Mouse (Mus musculus) kidney, adult 8-10 months (tissue): ENCODE results near the gene 1300017J02Rik.
"Not testable (repeated sequence)": the region's sequence is repeated elsewhere in the genome, so short reads cannot be mapped to it uniquely, and the experiment has no call there.

Experiments used
- DNase-seq, 2 experiments: peaks; one replicate each; pipeline ENCODE4 v3.0.0; 2022

The 1300017J02Rik gene

GRCm38 (mm10) chr9:103304927-103305326 lies at the start of gene 1300017J02Rik, which contains the start of gene Topbp1:
Gene 1300017J02Rik, minus strand, starts transcription at chr9:103305082.
Gene Topbp1, plus strand, starts transcription at chr9:103305215.
- peak; percentile 86 to 88 for DNase-seq

DNA sequence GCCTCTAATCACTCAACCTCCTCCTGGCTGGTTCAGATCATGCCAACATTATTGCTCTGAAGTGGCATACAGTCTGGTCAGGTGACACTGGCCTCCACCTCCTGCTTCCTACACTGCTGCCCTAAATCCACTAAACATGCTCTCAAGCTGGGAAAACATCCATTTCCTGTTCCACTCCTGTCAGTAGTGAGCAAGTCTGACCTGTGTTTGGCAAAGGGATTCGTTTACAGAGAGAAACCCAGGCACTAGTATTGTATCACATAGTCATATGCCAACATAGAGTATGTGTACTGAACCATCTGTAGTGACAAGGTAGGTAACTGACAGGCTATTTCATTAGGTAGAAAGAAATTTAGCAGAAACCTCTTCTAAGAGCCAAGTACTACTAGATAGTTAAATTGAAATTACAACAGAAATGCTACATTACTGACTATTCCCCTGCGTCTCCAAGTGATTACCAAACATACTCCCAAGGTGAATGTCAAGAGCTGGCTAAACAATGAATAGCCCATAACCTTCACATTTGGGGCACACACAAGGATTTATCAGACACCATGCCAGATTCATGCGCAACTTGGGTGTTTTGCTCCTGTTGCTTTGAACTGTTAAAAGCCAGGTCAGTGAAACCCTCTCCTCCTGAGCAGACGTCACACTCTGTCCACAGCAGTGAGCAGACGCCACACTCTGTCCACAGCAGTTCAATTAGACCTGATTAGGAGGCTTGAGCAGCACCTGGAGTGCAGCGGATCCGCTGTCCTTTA lies 48.8 kb upstream of the 1300017J02Rik start:
- DNase-seq = not testable (repeated sequence)

DNA sequence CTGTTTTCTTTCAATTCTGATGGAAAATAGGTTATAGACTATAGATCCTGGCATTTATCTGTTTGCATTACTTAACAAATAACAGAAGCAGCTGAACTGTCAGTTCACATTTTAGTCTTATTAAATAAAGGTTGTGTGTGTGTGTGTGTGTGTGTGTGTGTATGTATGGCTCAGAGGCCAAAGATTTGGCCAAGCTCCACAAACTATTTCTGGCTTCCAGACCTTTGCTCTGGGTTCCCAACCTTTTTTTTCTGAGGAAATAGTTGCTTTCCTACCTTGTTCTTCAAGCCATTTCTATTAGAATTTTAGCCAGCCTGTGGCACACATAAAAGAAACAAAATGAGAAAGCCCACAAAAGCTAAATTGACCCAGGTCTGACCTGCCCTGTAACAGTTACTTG lies 43.9 kb upstream of the 1300017J02Rik start:
- DNase-seq = no peak

- no peak for DNase-seq
Observed at GRCm38 (mm10) chr9:103347996-103348490, 43.2 kb upstream of the 1300017J02Rik start.

- no peak for DNase-seq
Observed at GRCm38 (mm10) chr9:103347045-103347444, 42.2 kb upstream of the 1300017J02Rik start.

DNA sequence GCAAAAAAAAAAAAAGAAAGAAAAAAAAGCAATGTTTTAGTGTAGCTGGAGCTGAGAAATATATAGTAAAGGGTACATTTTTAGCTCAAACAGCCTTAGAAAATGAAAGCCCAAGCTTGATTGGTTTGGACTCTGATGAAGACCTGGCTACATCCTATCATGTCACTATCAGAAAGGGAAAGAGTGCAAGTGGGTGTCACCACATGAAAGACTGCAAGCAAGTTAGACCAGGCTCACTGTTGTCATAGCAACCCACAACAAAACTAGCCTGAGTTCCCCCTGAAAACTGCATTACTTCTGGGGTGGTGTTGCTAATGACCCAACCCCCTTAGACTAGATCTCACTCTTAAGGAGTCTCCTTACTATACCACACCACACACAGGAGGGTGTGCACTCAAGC lies 32.0 kb upstream of the 1300017J02Rik start:
- DNase-seq = no peak

GRCm38 (mm10) chr9:103332663-103333062 lies 27.8 kb upstream of the 1300017J02Rik start:
- no peak for DNase-seq

- no peak for DNase-seq
Observed at GRCm38 (mm10) chr9:103326449-103326848, 21.6 kb upstream of the 1300017J02Rik start.

DNA sequence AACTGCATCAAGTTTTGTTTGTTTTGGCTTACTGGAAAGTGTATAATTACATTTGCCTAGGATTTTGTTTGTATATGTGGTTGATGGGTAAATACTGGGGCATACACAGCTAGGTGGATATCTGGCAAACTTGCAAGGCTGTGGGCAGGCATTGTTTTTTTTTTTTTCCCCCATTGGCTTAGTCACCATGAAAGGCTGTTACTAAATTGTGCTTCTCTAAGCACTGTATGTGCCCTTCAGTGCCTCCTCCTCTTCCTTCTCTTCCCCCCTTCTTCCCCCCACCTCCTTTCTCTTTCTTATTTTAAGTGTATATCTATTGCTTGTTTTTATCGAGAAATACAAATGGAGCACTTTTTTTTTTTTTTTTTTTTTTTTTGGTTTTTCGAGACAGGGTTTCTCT lies 19.8 kb upstream of the 1300017J02Rik start:
- no peak for DNase-seq

DNA sequence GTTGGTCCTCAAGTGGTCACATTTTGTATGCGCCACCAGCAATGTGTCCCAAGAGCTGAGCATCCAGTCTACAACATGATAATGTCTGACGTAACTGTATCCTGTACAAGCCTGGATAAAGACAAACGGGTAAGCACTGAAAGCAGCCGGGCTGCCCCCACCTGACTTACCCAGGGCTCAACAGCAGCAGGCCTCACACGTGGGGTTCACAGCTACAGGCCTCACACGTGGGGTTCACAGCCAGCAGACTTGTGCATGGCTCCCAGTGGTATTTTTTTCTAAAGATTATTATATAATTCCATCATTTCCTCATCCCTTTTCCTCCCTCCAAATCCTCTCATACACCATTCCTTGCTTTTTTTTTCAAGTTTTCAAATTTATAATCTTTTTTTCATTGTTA lies 5.0 kb upstream of the 1300017J02Rik start:
- DNase-seq = no peak

DNA sequence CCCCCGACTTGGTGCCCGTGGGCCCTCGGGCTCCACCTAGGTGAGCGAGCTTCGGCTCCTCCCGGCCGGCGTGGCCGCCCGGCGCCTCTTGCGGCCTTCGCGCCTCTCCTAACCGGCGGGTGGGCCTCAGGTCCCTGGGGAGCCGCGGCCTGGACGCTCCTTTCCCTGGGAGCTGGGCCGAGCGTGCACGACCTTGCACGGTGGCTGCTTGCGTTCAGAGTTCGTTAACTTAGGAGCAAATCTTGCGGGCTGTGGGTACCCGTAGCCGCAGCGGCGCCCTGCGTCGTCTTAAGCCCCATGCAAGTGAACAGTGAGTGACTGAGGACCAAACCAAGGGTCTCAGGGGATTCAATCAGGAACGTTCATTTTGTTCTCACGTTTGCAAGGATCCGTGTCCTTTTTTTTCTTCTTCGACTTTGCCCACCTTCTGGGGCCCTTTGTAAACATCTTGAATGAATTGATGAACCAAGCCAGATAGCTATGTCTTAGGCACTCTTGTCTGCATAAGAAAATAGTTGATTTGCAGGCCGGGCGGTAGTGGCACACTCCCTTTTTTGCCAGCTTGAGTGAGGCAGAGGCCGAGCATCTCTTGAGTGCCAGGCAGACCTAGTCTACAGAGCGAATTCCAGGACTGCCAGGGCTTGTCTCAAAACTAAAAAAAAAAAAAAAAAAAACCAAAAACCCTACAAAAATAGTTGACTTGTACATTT lies 605 bp upstream of the 1300017J02Rik start:
- DNase-seq = no peak

DNA sequence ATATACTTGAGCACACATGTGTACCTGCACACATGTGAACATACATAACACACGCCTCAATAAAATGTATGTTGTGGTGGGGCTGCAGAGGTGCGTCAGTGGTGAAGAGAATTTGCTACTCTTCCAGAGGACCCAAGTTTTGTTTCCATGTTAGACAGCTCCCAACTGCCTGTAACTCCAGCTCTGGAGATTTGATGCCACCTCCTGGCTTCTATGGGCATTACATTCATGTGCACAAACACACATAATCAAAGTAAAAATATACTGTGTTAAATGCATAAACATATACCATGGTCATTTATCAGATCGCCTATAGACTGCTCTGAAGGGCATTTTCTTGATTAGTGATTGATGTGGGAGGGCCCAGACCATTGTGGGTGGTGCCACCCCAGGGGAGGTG lies 2.2 kb downstream of the 1300017J02Rik start:
- DNase-seq = peak; percentile 19 to 64

DNA sequence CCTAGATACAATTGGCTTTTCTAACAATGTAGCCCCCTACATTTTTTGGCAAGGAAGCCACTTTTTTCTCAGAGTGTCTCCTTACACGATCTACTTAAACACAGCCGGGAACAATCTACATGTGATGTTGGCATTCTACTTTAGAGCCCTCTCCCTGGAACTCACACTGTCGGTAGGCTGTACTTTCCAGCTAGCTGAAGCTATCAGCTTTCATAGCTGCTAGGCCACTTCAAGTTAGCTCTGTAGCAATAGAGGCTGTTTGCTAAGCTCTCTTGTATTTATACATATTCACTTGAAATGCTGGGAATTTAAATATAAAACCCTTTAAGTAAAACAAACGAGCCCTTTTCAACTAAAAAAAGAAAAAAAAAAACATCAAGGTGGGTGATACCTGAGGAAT lies 2.6 kb downstream of the 1300017J02Rik start:
- no peak for DNase-seq

GRCm38 (mm10) chr9:103301086-103301485 lies 3.8 kb downstream of the 1300017J02Rik start:
- DNase-seq = no peak

DNA sequence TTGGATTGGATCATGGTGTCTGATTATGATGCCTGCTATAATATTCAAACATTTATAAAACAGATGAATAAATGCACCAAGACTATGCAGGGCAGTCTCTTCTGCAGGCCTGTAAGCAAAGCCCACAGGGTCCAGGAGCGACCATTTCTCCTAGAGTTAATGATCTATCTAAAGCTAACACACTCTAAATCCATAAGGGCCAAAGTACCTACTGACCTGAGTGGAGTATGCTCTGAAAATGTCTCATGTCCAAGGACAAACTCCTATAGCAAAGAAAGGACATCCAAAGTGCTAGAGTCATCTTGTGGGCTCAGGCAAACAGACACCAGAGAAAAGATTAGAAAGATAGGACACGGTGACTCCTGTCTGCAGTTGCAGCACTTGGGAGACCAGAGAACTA lies 10.4 kb downstream of the 1300017J02Rik start:
- DNase-seq = no peak

DNA sequence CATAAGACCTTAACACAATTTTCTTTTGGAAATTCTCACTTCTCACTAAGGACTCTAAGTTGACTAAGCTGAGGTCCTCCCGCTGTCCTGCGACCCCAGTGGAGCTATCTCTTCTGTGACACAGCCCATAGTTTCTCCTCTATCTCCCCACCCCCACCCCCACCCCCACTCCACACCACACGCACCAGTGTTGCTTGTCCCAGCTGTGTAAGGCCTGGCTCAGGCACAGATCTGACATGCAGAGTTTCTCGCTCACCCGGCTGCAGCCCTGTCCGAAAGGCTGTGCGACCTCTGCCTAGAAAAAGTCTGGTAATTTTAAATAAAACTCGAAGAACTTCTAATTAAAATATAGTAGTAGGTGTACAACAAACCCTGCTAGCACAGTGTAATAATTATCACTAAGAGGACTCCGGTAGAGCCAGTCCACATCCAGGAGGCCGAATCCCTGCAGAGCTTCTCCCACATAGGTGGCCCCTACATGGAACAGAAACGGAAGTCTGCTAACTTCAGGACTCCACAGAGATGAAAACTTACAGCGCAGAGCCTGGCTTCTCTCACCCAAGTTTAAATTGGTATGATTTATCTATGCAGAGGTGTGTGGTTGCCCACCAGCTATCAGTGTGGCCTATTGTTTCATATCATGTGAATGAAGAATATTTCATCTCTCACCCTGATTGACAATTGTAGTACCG lies 16.2 kb downstream of the 1300017J02Rik start:
- DNase-seq = no peak

GRCm38 (mm10) chr9:103287840-103288488 lies 16.9 kb downstream of the 1300017J02Rik start:
- no peak for DNase-seq

DNA sequence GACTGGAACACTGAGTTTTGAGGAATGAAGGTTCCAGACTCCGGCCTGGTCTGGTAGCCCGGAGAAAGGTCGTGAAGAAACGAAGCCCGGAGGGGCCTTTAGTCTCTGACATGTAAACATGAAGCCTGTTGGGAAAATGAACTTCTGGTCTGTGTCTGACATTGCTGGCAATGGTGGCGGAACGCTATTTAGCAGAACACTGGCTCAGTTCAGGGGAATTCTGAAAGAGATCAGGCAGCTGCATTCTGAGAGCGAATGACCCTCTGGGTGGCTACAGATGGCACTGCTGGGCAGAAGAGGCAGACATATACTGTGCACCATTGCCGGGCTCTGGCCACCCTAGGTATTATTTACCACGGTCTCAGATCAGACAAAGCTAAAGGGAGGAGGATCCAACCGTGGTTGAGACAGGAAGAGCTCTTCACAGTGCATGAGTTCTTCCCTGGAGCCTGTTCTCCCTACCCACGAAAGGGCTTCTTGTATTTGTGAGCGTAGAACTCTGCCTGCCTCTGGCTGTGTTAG lies 17.9 kb downstream of the 1300017J02Rik start:
- no peak for DNase-seq

DNA sequence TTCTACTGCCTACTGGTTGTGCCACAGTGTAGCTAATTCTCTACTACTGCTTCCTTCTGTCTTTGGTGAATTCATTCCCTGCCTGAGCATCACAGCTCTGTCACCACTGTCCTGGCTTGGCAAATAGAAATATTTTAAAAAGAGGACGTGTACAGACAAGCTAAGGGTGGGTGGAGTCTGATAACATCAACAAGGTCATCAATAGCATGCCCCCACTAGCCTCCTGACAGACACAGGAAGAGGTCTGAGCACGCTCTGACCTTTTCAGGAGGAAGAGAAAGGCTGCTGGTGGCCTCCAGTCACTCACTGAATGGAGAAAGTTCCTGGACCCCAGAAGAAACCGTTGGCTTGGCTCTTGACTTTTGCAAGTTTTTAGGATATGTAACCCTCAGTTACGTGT lies 18.5 kb downstream of the 1300017J02Rik start:
- DNase-seq = no peak

DNA sequence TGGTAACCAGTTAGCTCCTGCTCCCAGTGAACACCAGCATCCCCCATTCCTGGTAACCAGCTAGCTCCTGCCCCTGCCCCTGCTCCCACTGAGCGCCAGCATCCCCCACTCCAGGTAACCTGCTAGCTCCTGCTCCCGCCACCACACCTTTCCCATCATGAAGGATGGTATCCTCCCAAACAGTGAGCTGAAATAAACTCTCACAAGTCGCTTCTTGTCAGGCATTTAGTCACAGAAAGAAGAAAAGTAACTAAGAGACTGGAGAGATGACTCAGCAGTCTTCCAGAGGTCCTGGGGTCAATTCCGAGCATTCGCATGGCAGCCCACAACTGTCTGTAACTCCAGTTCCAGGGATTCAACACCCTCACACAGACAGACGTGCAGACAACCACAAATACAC lies 28.0 kb downstream of the 1300017J02Rik start:
- DNase-seq = no peak

DNA sequence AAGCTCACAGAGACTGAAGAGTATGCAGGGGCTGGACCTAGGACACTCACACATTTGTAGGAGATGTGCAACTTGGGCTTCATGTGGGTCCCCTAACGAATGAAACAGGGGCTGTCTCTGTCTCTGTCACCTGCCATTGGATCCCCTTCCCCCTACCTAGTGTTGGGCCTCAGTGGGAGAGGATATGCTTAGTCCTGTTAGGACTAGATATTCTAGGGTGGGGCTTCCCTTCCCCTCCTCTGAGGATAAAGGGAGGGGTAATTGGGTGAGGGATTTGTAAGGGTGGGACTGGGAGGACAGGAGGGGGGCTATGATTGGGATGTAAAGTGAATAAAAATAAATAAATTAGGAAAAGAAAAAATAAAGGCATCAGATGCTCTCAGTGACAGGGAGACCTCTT lies 29.2 kb downstream of the 1300017J02Rik start:
- DNase-seq = no peak

GRCm38 (mm10) chr9:103274819-103275218 lies 30.1 kb downstream of the 1300017J02Rik start:
- DNase-seq = no peak

DNA sequence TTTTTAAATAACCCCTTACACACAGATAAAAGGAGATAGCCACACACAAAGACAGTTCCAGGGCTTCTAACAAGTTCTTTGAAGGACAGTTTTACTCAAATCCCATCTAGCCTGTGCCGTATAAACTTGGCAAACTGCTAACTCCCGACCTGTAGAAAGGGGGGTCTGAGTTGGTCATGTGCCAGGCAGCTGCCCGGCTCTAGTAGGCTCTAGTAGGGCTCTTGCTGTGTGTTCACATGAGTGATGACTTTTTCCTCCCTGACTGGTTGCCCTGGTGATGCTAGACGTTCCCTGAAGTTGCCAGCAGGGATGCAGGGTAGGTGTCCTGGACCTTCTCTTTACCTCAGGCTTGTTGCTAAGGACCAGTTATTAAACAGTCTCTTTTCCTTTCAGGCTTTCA lies 33.8 kb downstream of the 1300017J02Rik start:
- no peak for DNase-seq
